Mouse (Mus musculus): Measurements from ENCODE around the gene Ano6.
A peak's percentile ranks its signal among the peaks of the same experiment; 100 is the strongest.

DNA sequence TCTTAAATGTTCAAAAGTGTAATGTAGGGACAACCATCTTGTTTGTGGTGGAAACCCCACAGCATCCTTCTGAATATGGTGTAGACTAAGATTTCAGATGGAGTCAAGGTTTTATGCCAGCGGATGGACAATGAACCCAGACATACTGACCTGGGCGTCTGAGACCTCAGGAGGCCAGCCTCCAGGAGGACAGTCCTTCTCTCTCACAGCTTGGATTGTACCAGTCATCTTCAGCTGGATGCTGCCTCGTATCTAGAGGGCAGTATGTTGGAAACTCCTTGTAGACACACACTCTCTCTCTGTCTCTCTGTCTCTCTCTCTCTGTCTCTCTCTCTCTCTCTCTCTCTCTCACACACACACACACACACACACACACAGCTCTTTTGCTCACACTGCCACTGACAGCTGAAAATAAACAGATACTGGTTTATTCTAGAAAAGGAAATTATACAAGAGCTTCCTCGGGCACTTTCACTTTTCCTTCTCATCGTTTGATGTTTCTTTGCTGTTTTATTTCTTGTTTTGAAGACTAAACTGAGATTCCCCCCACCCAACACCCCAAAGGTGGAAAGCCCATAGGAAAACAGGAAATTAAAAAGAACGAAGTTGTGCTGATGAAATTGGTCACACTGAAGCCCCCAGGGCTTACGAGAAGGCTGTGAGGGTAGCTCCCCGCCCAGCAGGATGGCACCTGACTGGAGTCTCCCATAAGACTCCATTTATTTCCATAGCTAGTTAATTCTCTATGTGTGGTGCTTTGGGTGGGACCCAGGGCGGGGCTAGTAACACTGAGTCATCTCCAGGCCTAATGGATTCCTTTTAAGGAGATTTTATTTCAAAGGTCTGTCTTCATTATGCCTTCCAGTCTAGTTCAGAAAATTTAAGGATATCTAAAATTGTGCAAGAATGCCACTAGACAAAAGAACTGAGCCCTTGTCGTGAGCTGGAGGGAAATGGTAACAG is 94.3 kb downstream of the Ano6 start:
- 0 out of 2 replicates have a peak, but pooled peaks have one; percentile 17 for TF ChIP-seq CTCF (IDR thresholded peaks at IDR 0.05; ENCODE audit: low read depth)
- TF ChIP-seq EP300 (IDR thresholded peaks at IDR 0.05; ENCODE audit: low read depth) = no peak

Data from liver, embryonic 14.5 days (tissue).